Mouse (Mus musculus) heart, adult 2 months (tissue): Measurements from ENCODE around the gene Grid2. TPM values are rescaled to one million over a fixed set of nuclear protein-coding genes. Genes with fewer than 3 reads are reported as not detected.

Source experiments
- DNase-seq, 2 experiments: peaks; one replicate each; pipeline ENCODE4 v3.0.0; 2021
- H3K27ac ChIP-seq: fragments of 200-600 bp; 2 replicates; pipeline ENCODE4 v1.8.1; 2022
- H3K27me3 ChIP-seq: fragments of 200-500 bp; 2 replicates; pipeline ENCODE4 v1.6.1; 2012; ENCODE audit warnings: mild to moderate bottlenecking, low read length, inconsistent platforms, mixed read lengths; ENCODE audit not compliant: control insufficient read depth, insufficient read depth
- H3K36me3 ChIP-seq: fragments of 200-500 bp; 2 replicates; pipeline ENCODE4 v1.6.1; 2012; ENCODE audit warnings: low read length, inconsistent platforms; ENCODE audit not compliant: control insufficient read depth, insufficient read depth
- H3K4me1 ChIP-seq: fragments of 200-500 bp; 2 replicates; pipeline ENCODE4 v1.6.1; 2011; ENCODE audit warnings: low read length; ENCODE audit not compliant: control insufficient read depth, insufficient read depth
- H3K4me3 ChIP-seq: fragments of 200-600 bp; 2 replicates; pipeline ENCODE4 v1.8.1; 2022
- H3K79me2 ChIP-seq: fragments of 200-500 bp; replicated peaks from 2 replicates; pipeline ENCODE4 v1.6.1; 2012; ENCODE audit warnings: mild to moderate bottlenecking, inconsistent platforms, low read length, moderate library complexity, mixed read lengths; ENCODE audit not compliant: control insufficient read depth, insufficient read depth
- H3K9ac ChIP-seq: fragments of 200-500 bp; 2 replicates; pipeline ENCODE4 v1.6.1; 2012; ENCODE audit warnings: low read depth, mild to moderate bottlenecking, control low read depth, inconsistent platforms, low read length, mixed read lengths
- CTCF ChIP-seq: fragments of 200-600 bp; IDR thresholded peaks from 2 replicates; pipeline ENCODE4 v1.8.1; 2022; ENCODE audit warnings: antibody characterized with exemption, mild to moderate bottlenecking, moderate library complexity
- EP300 ChIP-seq: fragments of 200-500 bp; IDR thresholded peaks from 2 replicates; pipeline ENCODE4 v1.6.1; 2011; ENCODE audit warnings: low read depth, low read length, control low read depth; ENCODE audit not compliant: insufficient read depth
- POLR2A ChIP-seq: fragments of 200-500 bp; IDR thresholded peaks from 2 replicates; pipeline ENCODE4 v1.6.1; 2011; ENCODE audit warnings: mild to moderate bottlenecking, low read depth, low read length, control low read depth; ENCODE audit not compliant: insufficient read depth
- WGBS: fragments of 180-500 bp; shearing (Covaris S2); methylation state at CpG from one replicate; pipeline ENCODE4 v1.1.7; 2018; 5-methylcytosine and 5-hydroxymethylcytosine counted together
- intact Hi-C: fragments of 180-260 bp; cut with DNase I; formaldehyde crosslinking; loops from one replicate; pipeline ENCODE4 v1.15.1; 2025
- polyA plus RNA-seq: library from polyadenylated mRNA; depleted of rRNA; stranded (reverse); fragments of >200 nt; gene quantifications from 2 replicates; pipeline ENCODE4 v1.2.3, GENCODE M21; 2012
- total RNA-seq, 2 experiments: library from RNA; stranded (reverse); gene quantifications; 2 replicates each; pipeline ENCODE4 v1.2.3; 2021

Gene Grid2
- total and polyA plus RNA-seq, 3 experiments, result 0.05 to 0.08 TPM; not detected in 1

GRCm38 (mm10) chr6:64648196-64648595 lies 1392.5 kb downstream of the Grid2 start:
- intact Hi-C loops, result no loop called here
- no peak for DNase-seq
- Histone ChIP-seq H3K4me3 (no peak overlapping the region), H3K79me2 (no peaks in the 10 kb centered on the region), H3K27me3 (no peaks in the 10 kb centered on the region), H3K9ac (no peak overlapping the region), H3K27ac (no peak overlapping the region), H3K4me1 (no peaks in the 10 kb centered on the region), H3K36me3 (no peaks in the 10 kb centered on the region)
- 79% methylated on average over 8 of the region's 8 CpGs for WGBS
- TF ChIP-seq CTCF (no peak), EP300 (no peak), POLR2A (no peak)

- peak overlapping the region; percentile 45 for H3K4me3 ChIP-seq
- no peaks in the 10 kb centered on the region for H3K27me3 ChIP-seq
- no peaks in the 10 kb centered on the region for H3K4me1 ChIP-seq
- intact Hi-C loops, result loop anchor here (5.0 kb wide), 1 partner anchor 337 kb away; no protein-coding TSS in a partner anchor
- WGBS, result 7% methylated on average over 20 of the region's 20 CpGs
- H3K9ac ChIP-seq, result no peak overlapping the region
- H3K79me2 ChIP-seq, result no peaks in the 10 kb centered on the region
- DNase-seq, result peak; percentile 15 to 25
- no peak overlapping the region for H3K27ac ChIP-seq
- TF ChIP-seq POLR2A (no peak), CTCF (peak; percentile 97), EP300 (0 out of 2 replicates have a peak, but pooled peaks have one; percentile 34)
- no peaks in the 10 kb centered on the region for H3K36me3 ChIP-seq
These were observed 1393.9 kb downstream of the Grid2 start for GRCm38 (mm10) chr6:64649296-64650226.

GRCm38 (mm10) chr6:64650765-64651164 lies 1395.1 kb downstream of the Grid2 start:
- 28% methylated on average over 7 of the region's 7 CpGs for WGBS
- no peak overlapping the region for H3K27ac ChIP-seq
- TF ChIP-seq CTCF (no peak), EP300 (no peak), POLR2A (no peak)

GRCm38 (mm10) chr6:64671010-64671409 lies 1415.3 kb downstream of the Grid2 start:
- WGBS, result 69% methylated on average over 3 of the region's 3 CpGs
- Histone ChIP-seq H3K79me2 (no peaks in the 10 kb centered on the region), H3K27ac (no peak overlapping the region), H3K9ac (no peak overlapping the region), H3K4me3 (no peak overlapping the region), H3K4me1 (no peaks in the 10 kb centered on the region), H3K27me3 (no peaks in the 10 kb centered on the region), H3K36me3 (no peaks in the 10 kb centered on the region)
- TF ChIP-seq EP300 (no peak), POLR2A (no peak), CTCF (no peak)
- no peak for DNase-seq
- intact Hi-C loops, result no loop called here

More at GRCm38 (mm10) chr6:64650765-64651164, 1395.1 kb downstream of the Grid2 start:
- Histone ChIP-seq H3K4me1 (no peaks in the 10 kb centered on the region), H3K9ac (no peak overlapping the region), H3K79me2 (no peaks in the 10 kb centered on the region), H3K27me3 (no peaks in the 10 kb centered on the region), H3K36me3 (no peaks in the 10 kb centered on the region), H3K4me3 (no peak overlapping the region)
- no peak for DNase-seq
- intact Hi-C loops, result loop anchor here (5.0 kb wide), 1 partner anchor 338 kb away; no protein-coding TSS in a partner anchor

GRCm38 (mm10) chr6:64678815-64679214 lies 1423.1 kb downstream of the Grid2 start:
- DNase-seq, result no peak
- H3K27ac ChIP-seq, result no peak overlapping the region
- H3K4me1 ChIP-seq, result no peaks in the 10 kb centered on the region
- TF ChIP-seq POLR2A (no peak), EP300 (no peak), CTCF (no peak)
- WGBS, result 58% methylated on average over 1 of the region's 1 CpGs
- H3K9ac ChIP-seq, result no peak overlapping the region
- H3K79me2 ChIP-seq, result no peaks in the 10 kb centered on the region
- H3K4me3 ChIP-seq, result no peak overlapping the region
- H3K36me3 ChIP-seq, result no peaks in the 10 kb centered on the region
- H3K27me3 ChIP-seq, result no peaks in the 10 kb centered on the region
- intact Hi-C loops, result no loop called here

- no peak for DNase-seq
- H3K36me3 ChIP-seq, result no peaks in the 10 kb centered on the region
These were observed 1428.3 kb downstream of the Grid2 start for GRCm38 (mm10) chr6:64683974-64684373.

More at GRCm38 (mm10) chr6:64683974-64684373, 1428.3 kb downstream of the Grid2 start:
- Histone ChIP-seq H3K4me3 (no peak overlapping the region), H3K9ac (no peak overlapping the region), H3K79me2 (no peaks in the 10 kb centered on the region), H3K27me3 (peaks cover 2% of the 10 kb centered on the region; the same call in 1 of the 2 replicates), H3K27ac (no peak overlapping the region), H3K4me1 (no peaks in the 10 kb centered on the region)
- intact Hi-C loops, result no loop called here
- no peak for TF ChIP-seq EP300
- TF ChIP-seq CTCF, result peak; percentile 56
- 36% methylated on average over 9 of the region's 9 CpGs for WGBS
